Mouse (Mus musculus) testis, adult 2 months (tissue): ENCODE data around the gene Gnl1. TPM values are rescaled to one million over a fixed set of nuclear protein-coding genes. Genes with fewer than 3 reads are reported as not detected.
"Not testable (repeated sequence)": the region's sequence is repeated elsewhere in the genome, so short reads cannot be mapped to it uniquely, and the experiment has no call there.

Experiments
- H3K27ac ChIP-seq: fragments of 200-500 bp; 2 replicates; pipeline ENCODE4 v1.5.1; 2012; ENCODE audit warnings: low read depth, low read length; ENCODE audit not compliant: control insufficient read depth, insufficient read depth
- H3K27me3 ChIP-seq: fragments of 200-500 bp; 2 replicates; pipeline ENCODE4 v1.6.1; 2012; ENCODE audit warnings: mild to moderate bottlenecking, low read length, moderate library complexity; ENCODE audit not compliant: control insufficient read depth, insufficient read depth
- H3K36me3 ChIP-seq: fragments of 200-500 bp; 2 replicates; pipeline ENCODE4 v1.6.1; 2012; ENCODE audit warnings: mild to moderate bottlenecking, low read length; ENCODE audit not compliant: control insufficient read depth, insufficient read depth
- H3K4me1 ChIP-seq: fragments of 200-500 bp; 2 replicates; pipeline ENCODE4 v1.6.1; 2012; ENCODE audit warnings: low read length; ENCODE audit not compliant: control insufficient read depth, insufficient read depth
- H3K4me3 ChIP-seq: fragments of 200-500 bp; 2 replicates; pipeline ENCODE4 v1.5.1; 2012; ENCODE audit warnings: low read depth, mild to moderate bottlenecking, low read length, moderate library complexity, mixed read lengths; ENCODE audit not compliant: control insufficient read depth
- CTCF ChIP-seq: fragments of 200-500 bp; IDR thresholded peaks from 2 replicates; pipeline ENCODE4 v1.5.1; 2012; ENCODE audit warnings: low read depth, mild to moderate bottlenecking, inconsistent platforms, low read length, moderate library complexity; ENCODE audit not compliant: control insufficient read depth, insufficient read depth, insufficient replicate concordance
- POLR2A ChIP-seq: fragments of 200-500 bp; IDR thresholded peaks from 2 replicates; pipeline ENCODE4 v1.6.1; 2012; ENCODE audit warnings: low read depth, mild to moderate bottlenecking, inconsistent platforms, low read length, moderate library complexity; ENCODE audit not compliant: control insufficient read depth
- polyA plus RNA-seq: library from polyadenylated mRNA; depleted of rRNA; stranded (reverse); fragments of >200 nt; gene quantifications from 2 replicates; pipeline ENCODE4 v1.2.3, GENCODE M21; 2012; rRNA removed

Gene Gnl1
- polyA plus RNA-seq: 109 and 114 TPM in 2 replicates

DNA sequence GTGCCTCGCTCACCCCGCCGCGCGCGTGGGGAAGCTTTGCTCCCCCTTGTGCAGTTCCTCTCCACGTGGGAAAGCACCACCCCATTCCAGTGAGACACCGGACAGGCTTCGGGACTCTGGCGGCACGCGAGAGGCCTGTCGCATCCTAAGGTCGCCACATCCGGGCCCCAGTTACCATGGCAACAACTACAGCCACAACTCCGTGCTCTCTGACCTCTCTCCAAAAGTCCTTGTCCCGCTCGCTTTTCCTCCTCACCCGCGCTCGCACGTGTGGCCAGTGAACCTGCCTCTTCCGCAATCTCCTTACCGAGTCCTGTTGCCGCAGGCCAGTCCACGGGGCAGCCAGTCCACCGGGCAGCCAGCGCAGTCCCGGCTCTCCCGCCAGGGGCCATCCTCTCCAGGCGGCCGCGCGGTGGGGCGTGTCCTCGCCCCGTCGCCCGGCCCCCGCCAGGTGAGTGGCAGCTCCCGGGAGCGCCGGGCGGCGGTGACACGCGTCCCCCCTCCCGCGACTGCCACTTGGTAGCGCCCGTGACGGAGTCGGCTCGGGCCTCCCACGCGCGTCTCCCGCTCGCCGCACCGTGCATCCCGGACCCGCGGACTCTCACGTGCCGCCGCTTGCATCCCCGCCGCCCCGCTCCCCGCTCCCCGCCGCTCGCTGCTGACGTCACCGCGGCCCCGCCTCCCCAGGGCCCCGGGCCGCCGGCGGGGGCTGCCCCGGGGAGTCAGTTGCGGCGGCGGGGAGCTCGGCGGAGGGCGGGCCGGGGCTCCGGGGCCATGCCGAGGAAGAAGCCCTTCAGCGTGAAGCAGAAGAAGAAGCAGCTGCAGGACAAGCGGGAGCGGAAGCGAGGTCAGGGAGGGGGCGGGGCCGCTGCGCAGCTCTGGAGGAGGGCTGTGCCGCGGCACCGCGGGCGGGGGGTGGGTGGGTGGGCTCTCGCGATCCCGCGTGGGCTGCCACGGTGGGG is at the start of gene Gnl1, which contains the start of gene Prr3:
Gnl1 (plus strand) TSS at position 451 of the 962 bp plus-strand sequence.
Prr3 (minus strand) TSS at position 836 of the 962 bp plus-strand sequence.
- no peaks in the 10 kb centered on the region for H3K27me3 ChIP-seq
- H3K36me3 ChIP-seq: peaks cover 11% of the 10 kb centered on the region
- peak within 1 kb of the TSS; percentile 95 for H3K4me3 ChIP-seq
- peaks cover 8% of the 10 kb centered on the region for H3K4me1 ChIP-seq
- TF ChIP-seq CTCF (0 out of 2 replicates have a peak, but pooled peaks have one; percentile 6), POLR2A (peak; percentile 20)
- H3K27ac ChIP-seq: peak within 1 kb of the TSS; percentile 92

DNA sequence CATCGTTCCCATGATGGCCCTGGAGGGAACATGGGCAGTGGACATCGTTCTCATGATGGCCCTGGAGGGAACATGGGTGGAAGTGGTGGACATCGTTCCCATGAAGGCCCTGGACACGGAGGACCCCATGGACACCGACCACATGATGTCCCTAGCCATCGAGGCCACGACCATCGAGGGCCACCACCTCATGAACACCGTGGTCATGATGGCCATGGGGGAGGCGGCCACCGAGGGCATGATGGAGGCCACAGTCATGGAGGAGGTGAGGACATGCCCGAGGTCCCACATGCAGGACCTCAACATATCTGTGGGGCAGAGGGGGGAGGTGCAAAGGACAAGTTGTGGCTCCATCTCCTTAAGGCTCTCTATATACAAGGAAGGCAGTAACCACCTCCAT is 49.0 kb upstream of the Gnl1 start:
- Histone ChIP-seq H3K27ac (no peak overlapping the region), H3K36me3 (peaks cover 4% of the 10 kb centered on the region; the same call in 1 of the 2 replicates), H3K27me3 (no peaks in the 10 kb centered on the region), H3K4me1 (no peaks in the 10 kb centered on the region), H3K4me3 (no peak overlapping the region)
- peak; percentile 10; the same call in 1 of the 2 replicates for TF ChIP-seq POLR2A
- no peak for TF ChIP-seq CTCF

DNA sequence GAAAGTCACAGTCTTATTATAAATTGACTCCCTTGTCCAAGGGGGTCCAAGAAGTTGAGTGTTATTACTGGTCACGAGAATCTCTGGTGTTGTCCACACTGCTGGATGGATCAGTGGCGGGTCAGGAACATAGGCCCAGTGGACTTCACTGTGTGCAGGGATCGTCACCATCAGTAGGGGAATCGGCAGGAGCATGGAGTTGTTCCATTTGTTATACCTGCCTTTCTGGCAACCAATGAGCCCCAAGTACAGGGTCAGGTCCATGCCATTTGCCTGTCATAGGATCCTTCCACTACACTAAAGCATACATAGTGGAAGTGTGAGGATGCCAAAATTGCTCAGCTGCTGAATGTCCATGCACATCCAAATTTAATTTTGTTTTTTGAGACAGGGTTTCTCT is 47.0 kb upstream of the Gnl1 start:
- Histone ChIP-seq H3K36me3 (peaks cover 1% of the 10 kb centered on the region; the same call in 1 of the 2 replicates), H3K27me3 (no peaks in the 10 kb centered on the region), H3K4me1 (no peaks in the 10 kb centered on the region), H3K4me3 (no peak overlapping the region), H3K27ac (no peak overlapping the region)
- TF ChIP-seq CTCF (no peak), POLR2A (no peak)

DNA sequence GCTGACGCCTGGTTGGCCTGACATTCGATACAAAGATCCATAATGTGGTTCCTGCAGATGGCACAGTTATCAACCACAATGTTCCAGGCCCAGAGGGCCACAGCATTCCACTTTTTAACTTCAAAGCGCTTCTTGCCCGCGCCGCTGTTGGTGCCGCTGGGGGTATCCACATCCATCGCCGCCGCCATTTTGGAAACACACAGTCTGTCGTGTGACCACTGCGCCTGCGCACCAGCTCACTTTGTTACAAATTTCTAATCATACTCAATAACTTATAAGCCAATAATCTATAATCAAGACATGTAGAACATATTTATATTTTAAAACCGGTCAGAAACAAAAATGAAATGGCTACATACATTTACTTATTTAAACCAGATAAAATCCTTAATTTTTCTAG is 43.9 kb upstream of the Gnl1 start:
- not testable (repeated sequence) for H3K4me1 ChIP-seq, H3K27me3 ChIP-seq, H3K36me3 ChIP-seq, H3K27ac ChIP-seq
- peak overlapping the region; percentile 37 for H3K4me3 ChIP-seq

DNA sequence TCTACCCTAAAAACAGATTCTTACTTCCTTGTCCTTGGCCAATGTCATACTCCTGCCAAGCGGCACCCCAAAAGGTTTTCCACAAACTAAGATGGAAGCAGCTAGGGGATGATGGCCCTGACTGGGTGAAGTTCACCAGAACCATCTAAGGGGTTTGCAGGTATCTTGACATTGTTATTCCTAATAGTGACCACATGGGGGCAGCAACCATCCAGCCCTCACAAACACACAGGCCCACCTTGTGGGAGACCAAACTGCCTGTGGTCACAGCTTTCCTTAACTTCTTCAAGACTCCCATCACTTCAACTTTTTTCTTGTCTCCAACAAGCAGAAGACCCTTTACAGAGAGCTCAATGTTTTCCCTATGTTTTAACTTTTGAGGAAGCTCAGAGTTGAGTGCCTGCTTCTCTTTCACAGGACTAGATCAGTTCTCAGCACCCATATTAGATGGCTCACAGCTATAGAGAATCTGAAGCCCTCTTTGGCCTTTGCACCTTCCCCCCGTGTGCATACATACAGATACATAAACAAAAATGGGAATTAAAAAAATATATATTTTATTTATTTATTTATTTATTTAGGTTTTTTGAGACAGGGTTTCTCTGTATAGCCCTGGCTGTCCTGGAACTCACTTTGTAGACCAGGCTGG is 41.8 kb upstream of the Gnl1 start:
- Histone ChIP-seq H3K4me1 (no peaks in the 10 kb centered on the region), H3K27ac (no peak overlapping the region), H3K27me3 (no peaks in the 10 kb centered on the region), H3K4me3 (no peak overlapping the region), H3K36me3 (no peaks in the 10 kb centered on the region)
- TF ChIP-seq CTCF (peak; percentile 83; the same call in 1 of the 2 replicates), POLR2A (no peak)

DNA sequence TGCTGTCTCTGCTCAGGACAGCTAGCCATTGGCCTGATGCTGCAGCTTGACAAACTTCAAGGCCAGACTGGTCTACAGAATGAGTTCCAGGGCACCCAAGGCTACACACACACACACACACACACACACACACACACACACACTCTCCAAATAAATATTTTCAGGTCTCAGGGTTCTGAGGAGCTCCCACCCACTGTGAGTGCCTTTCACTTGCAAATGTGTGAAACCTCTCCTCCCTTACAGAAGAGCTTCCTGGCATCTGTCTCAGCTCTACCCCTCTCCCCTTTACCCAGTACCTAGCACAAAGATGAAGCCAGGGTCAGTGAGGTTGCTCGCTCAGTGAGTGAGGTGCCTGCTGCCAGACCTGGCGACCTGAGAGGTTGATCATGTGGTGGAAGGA is 40.5 kb upstream of the Gnl1 start:
- TF ChIP-seq POLR2A: no peak
- no peak for TF ChIP-seq CTCF
- Histone ChIP-seq H3K4me1 (no peaks in the 10 kb centered on the region), H3K27me3 (no peaks in the 10 kb centered on the region), H3K4me3 (no peak overlapping the region), H3K27ac (no peak overlapping the region), H3K36me3 (no peaks in the 10 kb centered on the region)

DNA sequence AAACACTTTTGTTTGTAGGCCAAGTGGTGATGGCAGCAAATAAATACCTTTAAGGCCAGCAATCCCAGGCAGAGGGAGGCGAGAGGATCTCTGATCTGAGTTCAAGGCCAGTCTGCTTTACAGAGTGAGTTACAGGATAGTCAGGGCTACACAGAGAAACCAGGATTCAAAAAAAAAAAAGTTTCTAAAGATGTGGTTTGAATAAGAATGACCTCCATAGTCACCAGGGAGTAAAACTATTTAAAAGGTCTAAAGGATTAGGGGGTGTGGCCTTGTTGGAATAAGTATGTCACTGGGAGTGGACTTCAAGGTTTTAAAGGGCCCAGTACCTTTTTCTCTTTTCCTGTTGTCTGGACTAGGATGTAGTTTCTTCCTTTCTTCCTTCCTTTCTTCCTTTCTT is 39.7 kb upstream of the Gnl1 start:
- H3K4me3 ChIP-seq: no peak overlapping the region
- no peak overlapping the region for H3K27ac ChIP-seq

DNA sequence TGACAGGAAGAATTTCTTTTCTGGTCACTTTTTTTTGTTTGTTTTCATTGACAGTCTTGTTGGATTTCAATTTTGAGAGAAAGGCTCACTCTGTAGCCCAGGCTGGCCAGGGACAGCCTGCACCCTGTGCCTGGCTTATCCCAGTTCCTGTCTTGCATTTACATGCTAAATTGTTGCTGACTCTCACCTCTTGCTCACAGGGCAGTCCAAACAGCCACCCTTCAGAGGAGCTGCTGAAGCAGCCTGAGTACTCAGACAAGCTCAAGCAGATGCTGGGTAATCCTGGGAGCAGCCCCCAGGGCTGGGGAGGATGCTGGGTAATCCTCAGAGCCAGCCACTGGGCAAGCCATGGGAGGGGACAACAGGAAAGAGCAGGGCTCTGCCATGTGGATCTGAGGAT is 28.7 kb upstream of the Gnl1 start:
- not testable (repeated sequence) for H3K4me1 ChIP-seq, H3K27ac ChIP-seq, H3K4me3 ChIP-seq, H3K27me3 ChIP-seq, H3K36me3 ChIP-seq

More for the DNA sequence above, 39.7 kb upstream of the Gnl1 start:
- Histone ChIP-seq H3K27me3 (no peaks in the 10 kb centered on the region), H3K36me3 (no peaks in the 10 kb centered on the region), H3K4me1 (no peaks in the 10 kb centered on the region)
- TF ChIP-seq CTCF (no peak), POLR2A (no peak)

DNA sequence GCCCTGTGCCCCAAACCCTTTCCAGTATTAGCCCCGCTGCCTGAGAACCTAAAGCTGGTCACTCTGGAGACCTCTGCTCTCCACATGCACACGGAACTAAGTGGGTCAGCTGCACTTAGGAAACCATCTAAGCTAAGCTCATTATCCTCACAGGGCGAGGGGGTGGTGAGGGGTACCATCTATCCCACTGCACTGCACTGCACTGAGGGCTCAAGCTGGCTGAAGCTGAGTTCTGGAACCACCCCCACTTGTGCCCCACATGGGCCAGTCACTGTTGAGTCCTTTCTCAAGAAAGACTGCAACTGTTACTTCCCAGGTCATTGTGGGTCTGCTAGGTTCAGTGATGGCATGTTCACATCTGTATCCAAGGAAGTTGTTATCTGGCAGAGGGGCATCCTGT is 27.1 kb upstream of the Gnl1 start:
- H3K4me1 ChIP-seq, H3K27me3 ChIP-seq, H3K36me3 ChIP-seq, H3K27ac ChIP-seq, H3K4me3 ChIP-seq: not testable (repeated sequence)
